Mouse (Mus musculus): Measurements from ENCODE around the gene Olfr60. TPM values are rescaled to one million over a fixed set of nuclear protein-coding genes. Genes with fewer than 3 reads are reported as not detected.

Gene Olfr60
- not detected in 2 replicates for polyA plus RNA-seq (2012; rRNA removed)

GRCm38 (mm10) chr7:140361571-140361970 is at the start of gene Olfr60:
TSS of gene Olfr60 (minus strand) at chr7:140361671.

GRCm38 (mm10) chr7:140402818-140403217 is 41.3 kb upstream of the Olfr60 start, which contains the start of gene Olfr531:
TSS of gene Olfr531 (minus strand) at chr7:140402918.

DNA sequence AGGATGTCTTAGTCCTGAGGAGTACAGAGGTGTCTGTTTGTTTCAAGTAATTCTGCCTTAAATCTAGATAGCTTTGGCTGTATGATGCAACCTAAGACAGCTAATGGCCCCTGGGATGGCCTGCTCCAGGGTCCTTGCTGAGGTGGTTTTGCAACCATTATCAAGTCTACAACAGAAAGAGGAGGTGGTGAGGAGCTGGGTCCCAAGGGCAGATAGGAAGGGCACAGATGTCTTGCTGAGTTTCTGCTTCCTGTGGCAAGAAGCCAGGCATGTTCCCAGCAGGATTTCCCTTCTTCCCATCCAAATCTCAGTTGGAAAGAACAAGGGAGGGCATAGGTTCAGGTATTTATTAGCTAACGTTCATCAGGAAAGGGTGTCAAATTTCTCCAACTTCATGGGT is 14.8 kb upstream of the Olfr60 start, which contains the start of gene Olfr530:
Gene Olfr530 (minus strand): TSS at position 101 of the 400 bp plus-strand sequence.

DNA sequence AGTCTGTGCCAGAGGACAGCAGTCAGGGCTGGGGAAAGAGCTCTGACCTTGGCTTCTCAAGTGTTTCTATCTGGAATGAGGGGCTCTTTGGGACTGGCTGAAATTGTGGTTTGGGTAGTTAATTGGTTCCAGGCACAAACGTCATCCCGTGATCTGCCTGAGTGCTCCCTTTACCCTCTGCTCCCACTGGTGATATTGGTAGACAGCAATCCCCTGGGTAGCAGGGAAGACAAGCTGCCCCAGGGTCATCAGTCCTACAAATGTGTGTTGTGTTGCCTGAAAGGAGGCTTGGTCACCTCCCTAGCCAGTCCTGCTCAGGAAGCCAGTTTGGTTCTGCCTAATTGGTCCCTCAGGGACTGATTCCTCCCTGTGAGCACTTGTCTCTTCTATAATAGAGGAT is 27.8 kb downstream of the Olfr60 start, which contains the start of gene Olfr527:
Gene Olfr527 (plus strand): TSS at position 301 of the 400 bp plus-strand sequence.

DNA sequence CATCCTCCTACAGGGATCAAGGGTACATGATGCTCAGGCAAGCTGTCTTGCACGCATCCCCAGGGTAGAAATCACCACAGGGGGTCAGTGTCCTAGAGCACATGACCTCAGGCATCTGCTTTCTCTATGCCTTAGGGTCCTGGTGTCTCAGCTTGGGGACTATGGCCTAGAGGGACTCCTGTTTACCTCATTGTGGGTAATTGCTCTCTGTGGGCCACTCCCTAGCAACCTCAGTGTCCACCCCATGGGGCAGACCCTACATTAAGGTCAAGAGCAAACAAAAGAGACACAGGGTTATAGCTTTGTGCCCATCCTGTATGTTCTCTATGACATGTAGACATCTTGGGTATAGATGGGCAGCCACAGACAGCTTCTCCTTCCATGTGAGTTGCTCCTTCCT is 40.9 kb downstream of the Olfr60 start, which contains the start of gene Olfr525:
Gene Olfr525 (plus strand): TSS at position 301 of the 400 bp plus-strand sequence.

Other genes starting within 250 kb of the Olfr60 start
- 5.2 and 6.3 TPM in 2 replicates for gene Paox, start 245.9 kb downstream of the Olfr60 start, polyA plus RNA-seq (2012; rRNA removed)
- gene Echs1, start 245.2 kb downstream of the Olfr60 start, polyA plus RNA-seq (2012; rRNA removed), result 86.8 and 98.6 TPM in 2 replicates
- 40.2 and 41.2 TPM in 2 replicates for gene Mtg1, start 224.1 kb downstream of the Olfr60 start, polyA plus RNA-seq (2012; rRNA removed)
- 8.6 and 9.2 TPM in 2 replicates for gene Sprn, start 206.8 kb downstream of the Olfr60 start, polyA plus RNA-seq (2012; rRNA removed)
- not detected in 2 replicates for gene Olfr522, start 196.9 kb downstream of the Olfr60 start, polyA plus RNA-seq (2012; rRNA removed)
- gene Olfr523, start 188.5 kb downstream of the Olfr60 start, polyA plus RNA-seq (2012; rRNA removed), result not detected in 2 replicates
- gene Olfr524, start 155.7 kb downstream of the Olfr60 start, polyA plus RNA-seq (2012; rRNA removed), result not detected in 2 replicates
- 0.18 TPM in 1 of 2 replicates, not detected in the other for gene Cd163l1, start 143.4 kb downstream of the Olfr60 start, polyA plus RNA-seq (2012; rRNA removed)
- gene 5830411N06Rik, start 114.4 kb downstream of the Olfr60 start, polyA plus RNA-seq (2012; rRNA removed), result not detected in 2 replicates
- gene Olfr525, start 40.8 kb downstream of the Olfr60 start, polyA plus RNA-seq (2012; rRNA removed), result not detected in 2 replicates
- gene Olfr527, start 27.7 kb downstream of the Olfr60 start, polyA plus RNA-seq (2012; rRNA removed), result not detected in 2 replicates
- not detected in 2 replicates for gene Olfr530, start 14.7 kb upstream of the Olfr60 start, polyA plus RNA-seq (2012; rRNA removed)
- gene Olfr531, start 41.2 kb upstream of the Olfr60 start, polyA plus RNA-seq (2012; rRNA removed), result not detected in 2 replicates
- not detected in 2 replicates for gene Olfr532, start 60.0 kb upstream of the Olfr60 start, polyA plus RNA-seq (2012; rRNA removed)
- gene Olfr533, start 101.7 kb upstream of the Olfr60 start, polyA plus RNA-seq (2012; rRNA removed), result not detected in 2 replicates
- gene Olfr535, start 122.5 kb upstream of the Olfr60 start, polyA plus RNA-seq (2012; rRNA removed), result not detected in 2 replicates
- not detected in 2 replicates for gene Olfr536, start 145.7 kb upstream of the Olfr60 start, polyA plus RNA-seq (2012; rRNA removed)
- gene Olfr538, start 206.2 kb upstream of the Olfr60 start, polyA plus RNA-seq (2012; rRNA removed), result not detected in 2 replicates
- not detected in 2 replicates for gene Olfr46, start 239.6 kb upstream of the Olfr60 start, polyA plus RNA-seq (2012; rRNA removed)